Mouse (Mus musculus): ENCODE data around the gene Crabp2. TPM values are rescaled to one million over a fixed set of nuclear protein-coding genes. Genes with fewer than 3 reads are reported as not detected.

Crabp2 gene
- polyA plus RNA-seq, 1 experiment from 2014 or later: 836 TPM

- no peak overlapping the region for H3K4me3 ChIP-seq (ENCODE audit: low read depth, low read length)
- H3K9ac ChIP-seq (ENCODE audit: low read length): no peak overlapping the region
- no peak overlapping the region for H3K4me2 ChIP-seq (ENCODE audit: low read depth, severe bottlenecking)
- H3K36me3 ChIP-seq (ENCODE audit: control insufficient read depth, insufficient read depth, low read length): no peaks in the 10 kb centered on the region
- WGBS: 53% methylated on average over 5 of the region's 5 CpGs
- DNase-seq (ENCODE audit: low spot score) (no peak), ATAC-seq (ENCODE audit: insufficient number of reproducible peaks, low FRiP score, low TSS enrichment, low read depth) (no peak)
- H3K27me3 ChIP-seq (ENCODE audit: control insufficient read depth, insufficient read depth, low read length): no peaks in the 10 kb centered on the region
- H3K4me1 ChIP-seq (ENCODE audit: control insufficient read depth, insufficient read depth, low read length): peaks cover 19% of the 10 kb centered on the region
- H3K27ac ChIP-seq (replicated peaks; ENCODE audit: low read depth, low read length): no peak overlapping the region
- H3K9me3 ChIP-seq (ENCODE audit: control insufficient read depth, low read length): no peaks in the 10 kb centered on the region
Observed at GRCm38 (mm10) chr3:87980728-87981127, 32.3 kb downstream of the Crabp2 start.

- WGBS: 87% methylated on average over 6 of the region's 6 CpGs
Observed at GRCm38 (mm10) chr3:87981214-87981760, 32.8 kb downstream of the Crabp2 start.

GRCm38 (mm10) chr3:87981894-87982835 lies 33.7 kb downstream of the Crabp2 start:
- Histone ChIP-seq H3K27me3 (ENCODE audit: control insufficient read depth, insufficient read depth, low read length) (no peaks in the 10 kb centered on the region), H3K9me3 (ENCODE audit: control insufficient read depth, low read length) (no peaks in the 10 kb centered on the region), H3K4me1 (ENCODE audit: control insufficient read depth, insufficient read depth, low read length) (peaks cover 19% of the 10 kb centered on the region), H3K9ac (ENCODE audit: low read length) (peak overlapping the region; percentile 22; the same call in 1 of the 2 replicates), H3K27ac (replicated peaks; ENCODE audit: low read depth, low read length) (peak overlapping the region; percentile 21; the same call in 1 of the 2 replicates), H3K36me3 (ENCODE audit: control insufficient read depth, insufficient read depth, low read length) (no peaks in the 10 kb centered on the region), H3K4me2 (ENCODE audit: low read depth, severe bottlenecking) (peak overlapping the region; percentile 20; the same call in 1 of the 2 replicates), H3K4me3 (ENCODE audit: low read depth, low read length) (no peak overlapping the region)
- ATAC-seq (ENCODE audit: insufficient number of reproducible peaks, low FRiP score, low TSS enrichment, low read depth) (no peak), DNase-seq (ENCODE audit: low spot score) (no peak)
- 38% methylated on average over 12 of the region's 12 CpGs for WGBS

More at GRCm38 (mm10) chr3:87981214-87981760, 32.8 kb downstream of the Crabp2 start:
- Histone ChIP-seq H3K4me1 (ENCODE audit: control insufficient read depth, insufficient read depth, low read length) (peaks cover 19% of the 10 kb centered on the region), H3K36me3 (ENCODE audit: control insufficient read depth, insufficient read depth, low read length) (no peaks in the 10 kb centered on the region), H3K4me3 (ENCODE audit: low read depth, low read length) (no peak overlapping the region), H3K27me3 (ENCODE audit: control insufficient read depth, insufficient read depth, low read length) (no peaks in the 10 kb centered on the region), H3K9me3 (ENCODE audit: control insufficient read depth, low read length) (no peaks in the 10 kb centered on the region), H3K4me2 (ENCODE audit: low read depth, severe bottlenecking) (no peak overlapping the region), H3K27ac (replicated peaks; ENCODE audit: low read depth, low read length) (no peak overlapping the region), H3K9ac (ENCODE audit: low read length) (no peak overlapping the region)
- no peak for ATAC-seq (ENCODE audit: insufficient number of reproducible peaks, low FRiP score, low TSS enrichment, low read depth)
- DNase-seq (ENCODE audit: low spot score): no peak

- H3K27me3 ChIP-seq (ENCODE audit: control insufficient read depth, insufficient read depth, low read length): peaks cover under 1% of the 10 kb centered on the region; the same call in 1 of the 2 replicates
- ATAC-seq (ENCODE audit: insufficient number of reproducible peaks, low FRiP score, low TSS enrichment, low read depth) (no peak), DNase-seq (ENCODE audit: low spot score) (peak; percentile 31)
- H3K4me1 ChIP-seq (ENCODE audit: control insufficient read depth, insufficient read depth, low read length): peaks cover 26% of the 10 kb centered on the region
- WGBS: 10% methylated on average over 13 of the region's 13 CpGs
- peak overlapping the region; percentile 39; the same call in 1 of the 2 replicates for H3K27ac ChIP-seq (replicated peaks; ENCODE audit: low read depth, low read length)
- peak overlapping the region; percentile 20; the same call in 1 of the 2 replicates for H3K4me2 ChIP-seq (ENCODE audit: low read depth, severe bottlenecking)
- 0 out of 2 replicates have a peak overlapping the region, but pooled peaks have one; percentile 6 for H3K4me3 ChIP-seq (ENCODE audit: low read depth, low read length)
- no peaks in the 10 kb centered on the region for H3K36me3 ChIP-seq (ENCODE audit: control insufficient read depth, insufficient read depth, low read length)
- H3K9me3 ChIP-seq (ENCODE audit: control insufficient read depth, low read length): no peaks in the 10 kb centered on the region
- H3K9ac ChIP-seq (ENCODE audit: low read length): peak overlapping the region; percentile 22; the same call in 1 of the 2 replicates
Observed at GRCm38 (mm10) chr3:87982836-87983601, 34.6 kb downstream of the Crabp2 start.

GRCm38 (mm10) chr3:87983627-87984026 lies 35.2 kb downstream of the Crabp2 start:
- 0 out of 2 replicates have a peak overlapping the region, but pooled peaks have one; percentile 6 for H3K4me3 ChIP-seq (ENCODE audit: low read depth, low read length)
- H3K9ac ChIP-seq (ENCODE audit: low read length): no peak overlapping the region
- H3K36me3 ChIP-seq (ENCODE audit: control insufficient read depth, insufficient read depth, low read length): no peaks in the 10 kb centered on the region
- WGBS: 51% methylated on average over 6 of the region's 6 CpGs
- no peak for DNase-seq (ENCODE audit: low spot score)
- peaks cover 28% of the 10 kb centered on the region for H3K4me1 ChIP-seq (ENCODE audit: control insufficient read depth, insufficient read depth, low read length)
- ATAC-seq (ENCODE audit: insufficient number of reproducible peaks, low FRiP score, low TSS enrichment, low read depth): no peak
- H3K4me2 ChIP-seq (ENCODE audit: low read depth, severe bottlenecking): peak overlapping the region; percentile 20; the same call in 1 of the 2 replicates
- no peaks in the 10 kb centered on the region for H3K9me3 ChIP-seq (ENCODE audit: control insufficient read depth, low read length)
- H3K27ac ChIP-seq (replicated peaks; ENCODE audit: low read depth, low read length): no peak overlapping the region; the same call in 1 of the 2 replicates
- H3K27me3 ChIP-seq (ENCODE audit: control insufficient read depth, insufficient read depth, low read length): peaks cover 5% of the 10 kb centered on the region; the same call in 1 of the 2 replicates

GRCm38 (mm10) chr3:87984094-87984493 lies 35.6 kb downstream of the Crabp2 start:
- WGBS: 37% methylated on average over 3 of the region's 3 CpGs
- no peak overlapping the region for H3K4me3 ChIP-seq (ENCODE audit: low read depth, low read length)
- DNase-seq (ENCODE audit: low spot score): no peak
- no peak overlapping the region for H3K4me2 ChIP-seq (ENCODE audit: low read depth, severe bottlenecking)
- no peak for ATAC-seq (ENCODE audit: insufficient number of reproducible peaks, low FRiP score, low TSS enrichment, low read depth)
- no peaks in the 10 kb centered on the region for H3K36me3 ChIP-seq (ENCODE audit: control insufficient read depth, insufficient read depth, low read length)
- H3K27me3 ChIP-seq (ENCODE audit: control insufficient read depth, insufficient read depth, low read length): peaks cover 9% of the 10 kb centered on the region; the same call in 1 of the 2 replicates
- peaks cover 28% of the 10 kb centered on the region for H3K4me1 ChIP-seq (ENCODE audit: control insufficient read depth, insufficient read depth, low read length)
- H3K9ac ChIP-seq (ENCODE audit: low read length): no peak overlapping the region
- no peaks in the 10 kb centered on the region for H3K9me3 ChIP-seq (ENCODE audit: control insufficient read depth, low read length)
- no peak overlapping the region for H3K27ac ChIP-seq (replicated peaks; ENCODE audit: low read depth, low read length)

GRCm38 (mm10) chr3:87985505-87986320 lies 37.2 kb downstream of the Crabp2 start:
- Histone ChIP-seq H3K27ac (replicated peaks; ENCODE audit: low read depth, low read length) (no peak overlapping the region), H3K4me1 (ENCODE audit: control insufficient read depth, insufficient read depth, low read length) (peaks cover 28% of the 10 kb centered on the region), H3K4me3 (ENCODE audit: low read depth, low read length) (no peak overlapping the region), H3K27me3 (ENCODE audit: control insufficient read depth, insufficient read depth, low read length) (peaks cover 15% of the 10 kb centered on the region; the same call in 1 of the 2 replicates), H3K9me3 (ENCODE audit: control insufficient read depth, low read length) (no peaks in the 10 kb centered on the region), H3K9ac (ENCODE audit: low read length) (no peak overlapping the region), H3K36me3 (ENCODE audit: control insufficient read depth, insufficient read depth, low read length) (no peaks in the 10 kb centered on the region), H3K4me2 (ENCODE audit: low read depth, severe bottlenecking) (no peak overlapping the region)
- DNase-seq (ENCODE audit: low spot score) (no peak), ATAC-seq (ENCODE audit: insufficient number of reproducible peaks, low FRiP score, low TSS enrichment, low read depth) (no peak)
- WGBS: 61% methylated on average over 12 of the region's 12 CpGs
